Mouse (Mus musculus): Measurements from ENCODE around the gene Zbtb12.

The Zbtb12 gene

DNA sequence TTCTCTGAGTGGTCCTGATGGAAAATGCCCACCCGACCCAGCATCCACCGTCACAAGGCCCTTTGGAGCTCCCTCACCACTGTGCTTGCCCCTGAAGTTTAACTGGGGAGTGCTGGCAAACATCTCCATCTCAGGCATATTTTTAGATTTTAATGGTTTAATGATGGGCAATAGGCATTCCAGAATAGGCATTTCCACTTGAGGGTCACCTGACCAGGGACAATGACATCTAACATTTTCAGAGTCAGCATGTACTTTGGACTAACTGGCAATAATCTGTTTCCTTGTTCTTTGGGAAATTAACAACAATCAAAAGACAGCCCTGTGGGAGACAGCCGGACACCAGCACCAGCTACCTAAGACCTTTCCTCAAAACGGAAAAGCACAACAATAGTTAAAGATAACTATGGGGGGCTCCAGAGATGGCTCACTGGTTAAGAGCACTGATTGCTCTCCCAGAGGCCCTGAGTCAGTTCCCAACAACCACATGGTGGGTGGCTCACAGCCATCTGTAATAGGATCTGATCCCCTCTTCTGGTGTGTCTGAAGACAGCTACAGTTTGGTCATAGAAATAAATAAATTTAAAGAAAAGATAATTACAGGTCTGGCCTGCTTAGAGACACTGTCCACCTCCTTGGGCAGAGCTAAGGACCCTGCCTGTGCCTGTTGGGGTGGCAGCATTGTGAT, 64.0 kb downstream of the Zbtb12 start:
- in situ Hi-C loops (cut with MboI; ENCODE audit: low sequenced_read_pairs) = no loop called here

DNA sequence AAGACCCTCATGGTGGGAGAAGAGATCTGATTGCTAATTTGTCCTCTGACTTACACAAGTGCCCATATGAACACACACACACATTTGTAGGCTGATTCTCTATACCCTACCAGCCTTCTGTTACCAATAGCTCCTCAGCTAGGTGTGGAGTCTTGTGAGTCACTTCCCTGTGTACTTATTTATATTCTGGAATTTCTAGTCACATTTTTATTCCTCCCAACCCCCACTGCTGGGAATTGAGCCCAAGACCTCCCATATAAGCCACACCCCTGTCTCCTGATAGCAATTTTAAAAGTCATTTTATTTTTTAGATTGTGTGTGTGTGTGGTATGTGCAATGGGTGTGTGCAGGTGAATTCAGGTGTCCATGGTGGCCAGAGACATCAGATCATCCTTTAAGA, 65.1 kb downstream of the Zbtb12 start:
- in situ Hi-C loops (cut with MboI; ENCODE audit: low sequenced_read_pairs) = no loop called here
